Mouse (Mus musculus): Measurements from ENCODE around the gene Krt33b.

DNA sequence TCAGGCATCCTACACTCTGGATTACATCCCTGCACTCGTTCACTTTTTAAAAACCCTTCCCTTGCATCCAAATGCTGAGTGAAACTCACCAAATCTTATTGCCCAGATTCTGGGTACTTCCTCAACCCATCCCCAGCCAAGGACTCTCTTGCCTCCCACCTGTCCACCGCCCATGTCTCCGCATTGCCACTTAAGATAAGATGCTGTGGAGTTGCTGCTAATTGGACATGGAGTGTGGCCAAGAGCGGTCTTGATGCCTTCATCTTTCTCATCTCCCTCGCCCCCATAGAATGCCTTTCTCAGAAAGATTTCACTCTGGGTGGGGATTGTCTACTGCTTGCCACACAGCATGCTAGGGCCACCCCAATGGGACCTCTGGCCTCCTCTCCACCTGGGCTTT is 21.3 kb downstream of the Krt33b start:
- TF ChIP-seq CTCF (IDR thresholded peaks at IDR 0.05; ENCODE audit: extremely low read depth, insufficient read depth, low read length) (no peak), POLR2A (IDR thresholded peaks at IDR 0.05; ENCODE audit: extremely low read depth, insufficient read depth, low read length) (no peak)
